Mouse (Mus musculus) liver, embryonic 15.5 days (tissue): ENCODE data around the gene Prr29. TPM values are rescaled to one million over a fixed set of nuclear protein-coding genes. Genes with fewer than 3 reads are reported as not detected.
"Not testable (repeated sequence)": the region's sequence is repeated elsewhere in the genome, so short reads cannot be mapped to it uniquely, and the experiment has no call there.

Experiments
- ATAC-seq: fragments of 200-750 bp; cut with Nextera tagmentation; 2 replicates; pipeline ENCODE4 v1.8.0; 2017; ENCODE audit warnings: moderate number of reproducible peaks, mild to moderate bottlenecking, moderate library complexity; ENCODE audit not compliant: insufficient read depth
- H3K27ac ChIP-seq: fragments of 300-500 bp; sonication (generic); replicated peaks from 2 replicates; pipeline ENCODE4 v1.5.1; 2015; ENCODE audit warnings: mild to moderate bottlenecking, inconsistent platforms
- H3K27me3 ChIP-seq: fragments of 300-500 bp; sonication (generic); 2 replicates; pipeline ENCODE4 v1.6.1; 2015; ENCODE audit warnings: mild to moderate bottlenecking, inconsistent platforms
- H3K36me3 ChIP-seq: fragments of 300-500 bp; sonication (generic); replicated peaks from 2 replicates; pipeline ENCODE4 v1.6.1; 2015; ENCODE audit warnings: moderate library complexity, mild to moderate bottlenecking, inconsistent platforms
- H3K4me1 ChIP-seq: fragments of 300-500 bp; sonication (generic); replicated peaks from 2 replicates; pipeline ENCODE4 v1.6.1; 2015; ENCODE audit warnings: inconsistent platforms
- H3K4me2 ChIP-seq: fragments of 300-500 bp; sonication (generic); 2 replicates; pipeline ENCODE4 v1.6.1; 2015; ENCODE audit warnings: moderate library complexity, mild to moderate bottlenecking, inconsistent platforms
- H3K4me3 ChIP-seq: fragments of 300-500 bp; sonication (generic); replicated peaks from 2 replicates; pipeline ENCODE4 v1.5.1; 2015; ENCODE audit warnings: mild to moderate bottlenecking, inconsistent platforms
- H3K9ac ChIP-seq: fragments of 300-500 bp; sonication (generic); 2 replicates; pipeline ENCODE4 v1.6.1; 2015; ENCODE audit warnings: moderate library complexity, mild to moderate bottlenecking, inconsistent platforms
- H3K9me3 ChIP-seq: fragments of 300-500 bp; sonication (generic); replicated peaks from 2 replicates; pipeline ENCODE4 v1.6.1; 2016; ENCODE audit warnings: inconsistent platforms
- WGBS: fragments of 180-500 bp; shearing (Covaris S2); methylation state at CpG from one replicate; pipeline ENCODE4 v1.1.7; 2015; ENCODE audit warnings: mixed read lengths; ENCODE audit not compliant: insufficient replicate concordance; 5-methylcytosine and 5-hydroxymethylcytosine counted together
- polyA plus RNA-seq: library from polyadenylated mRNA; unstranded; fragments of >200 nt; fragmentation: Nextera tagmentation; extraction: Ambion mirVana; gene quantifications from 2 replicates; pipeline ENCODE4 v1.2.1, GENCODE M21; 2015

The Prr29 gene
- polyA plus RNA-seq, 1 experiment from 2014 or later, result not detected

DNA sequence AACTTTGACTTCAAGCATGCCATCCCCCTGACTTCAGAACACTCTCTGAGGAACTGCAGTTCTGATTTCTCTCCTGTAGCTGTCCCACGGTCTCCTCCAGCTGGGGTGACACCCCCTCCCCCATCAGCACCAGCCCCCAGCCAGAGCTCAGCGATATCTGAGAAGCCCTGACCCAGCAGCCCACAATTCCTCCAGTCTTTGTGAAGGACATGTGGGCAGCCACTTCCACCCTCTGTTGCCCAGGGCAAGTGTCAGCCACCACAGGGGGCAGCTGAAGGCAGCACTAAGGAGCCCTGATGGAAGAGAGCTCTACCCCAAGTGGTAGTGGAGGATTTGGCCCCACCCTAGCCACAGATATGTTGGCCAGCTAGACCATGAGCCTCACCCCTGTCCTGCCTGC is 31.2 kb upstream of the Prr29 start:
- no peaks in the 10 kb centered on the region for H3K36me3 ChIP-seq
- peaks cover 7% of the 10 kb centered on the region for H3K4me1 ChIP-seq
- no peak overlapping the region for H3K4me2 ChIP-seq
- WGBS, result 16% methylated on average over 2 of the region's 2 CpGs
- no peak for ATAC-seq
- no peaks in the 10 kb centered on the region for H3K9me3 ChIP-seq
- no peak overlapping the region for H3K9ac ChIP-seq
- H3K27ac ChIP-seq, result no peak overlapping the region
- no peak overlapping the region for H3K4me3 ChIP-seq
- no peaks in the 10 kb centered on the region for H3K27me3 ChIP-seq

DNA sequence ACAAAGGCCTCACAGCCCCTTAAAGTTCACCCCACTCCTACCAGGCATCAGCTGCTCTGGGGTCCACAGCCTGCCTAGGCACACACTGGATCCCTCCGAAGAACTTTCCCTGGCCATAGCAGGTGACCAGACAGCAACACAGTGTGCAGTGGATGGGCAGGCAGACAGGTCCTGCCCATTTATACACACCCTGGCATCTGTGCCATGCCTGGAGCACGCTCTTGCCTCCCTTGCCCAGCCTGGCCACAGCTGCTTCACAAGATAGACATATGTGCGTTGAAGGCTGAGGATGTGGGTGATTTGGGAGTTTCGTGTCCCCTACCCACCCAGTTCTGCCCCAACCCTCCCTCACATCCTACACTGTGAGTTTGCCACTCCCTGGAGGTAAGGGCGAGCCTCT is 27.2 kb upstream of the Prr29 start:
- no peaks in the 10 kb centered on the region for H3K9me3 ChIP-seq
- 65% methylated on average over 5 of the region's 5 CpGs for WGBS
- no peaks in the 10 kb centered on the region for H3K4me1 ChIP-seq
- no peaks in the 10 kb centered on the region for H3K27me3 ChIP-seq
- no peak overlapping the region for H3K4me2 ChIP-seq
- H3K9ac ChIP-seq, result no peak overlapping the region
- no peak overlapping the region for H3K4me3 ChIP-seq
- ATAC-seq, result no peak
- H3K36me3 ChIP-seq, result no peaks in the 10 kb centered on the region
- H3K27ac ChIP-seq, result no peak overlapping the region

DNA sequence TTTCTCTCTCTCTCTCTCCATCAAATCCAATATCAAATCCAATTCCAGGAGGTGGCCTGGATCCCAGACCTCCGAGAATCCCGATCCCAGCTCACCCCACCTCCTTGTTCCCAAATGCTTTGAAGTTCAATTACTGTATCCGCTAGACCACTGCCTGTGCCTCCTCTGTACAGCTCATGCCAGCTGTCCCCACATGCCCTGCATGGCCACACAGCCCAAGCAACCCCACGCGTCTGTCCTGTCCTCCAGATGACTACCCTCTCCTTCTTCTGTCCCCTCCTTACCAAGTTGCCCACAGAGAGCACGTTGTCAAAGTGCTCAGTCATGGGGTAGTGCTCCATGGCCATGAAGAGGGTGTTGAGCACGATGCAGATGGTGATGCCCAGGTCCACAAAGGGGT is 26.4 kb upstream of the Prr29 start:
- Histone ChIP-seq H3K9me3 (no peaks in the 10 kb centered on the region), H3K4me3 (no peak overlapping the region), H3K4me2 (no peak overlapping the region), H3K36me3 (no peaks in the 10 kb centered on the region), H3K27me3 (no peaks in the 10 kb centered on the region), H3K27ac (no peak overlapping the region), H3K4me1 (no peaks in the 10 kb centered on the region), H3K9ac (no peak overlapping the region)
- WGBS, result 60% methylated on average over 7 of the region's 7 CpGs
- no peak for ATAC-seq

DNA sequence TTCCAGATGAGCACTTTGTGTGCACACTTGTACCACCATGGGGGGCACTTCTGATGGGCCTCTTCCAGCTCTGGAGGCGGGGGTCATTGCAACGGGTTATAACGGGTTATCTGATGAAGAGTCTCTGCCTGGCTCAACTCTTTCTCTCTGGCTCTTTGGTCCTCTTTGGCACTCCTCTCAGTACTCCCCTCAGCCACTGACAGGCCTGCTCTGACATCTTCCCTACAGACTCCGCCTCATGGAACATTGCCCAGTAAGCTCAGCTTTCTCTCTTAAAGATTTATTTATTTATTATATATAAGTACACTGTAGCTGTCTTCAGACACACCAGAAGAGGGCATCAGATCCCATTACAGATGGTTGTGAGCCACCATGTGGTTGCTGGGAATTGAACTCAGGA is 25.9 kb upstream of the Prr29 start:
- not testable (repeated sequence) for H3K27me3 ChIP-seq, H3K4me1 ChIP-seq, H3K27ac ChIP-seq, H3K4me3 ChIP-seq, H3K36me3 ChIP-seq, ATAC-seq, H3K4me2 ChIP-seq, H3K9ac ChIP-seq, H3K9me3 ChIP-seq
- 52% methylated on average over 4 of the region's 4 CpGs for WGBS

DNA sequence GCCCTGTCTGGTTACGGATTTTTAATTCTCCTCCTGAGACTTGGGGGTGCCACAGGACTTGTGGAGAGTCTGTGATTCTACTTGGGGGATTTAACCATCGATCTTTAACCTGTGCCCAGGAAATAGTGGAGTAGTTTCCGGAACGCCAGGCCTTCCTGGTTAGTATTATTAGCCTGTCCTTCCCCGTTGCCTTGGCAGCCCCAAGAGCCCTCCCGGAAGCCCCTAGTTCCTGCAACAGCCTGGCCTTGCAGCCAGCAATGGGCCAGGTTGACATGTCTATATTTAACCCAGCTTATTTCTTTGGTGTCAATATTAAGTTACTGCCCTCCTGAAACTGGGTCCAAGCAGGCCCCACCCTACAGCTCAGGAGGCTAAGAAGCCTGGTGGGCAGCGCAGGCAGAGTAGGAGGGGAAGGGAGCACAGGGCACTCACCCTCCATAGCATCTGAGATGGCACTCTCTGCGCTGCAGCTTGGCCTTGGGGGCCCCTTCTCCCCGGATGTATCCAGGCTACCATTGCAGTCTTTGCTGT is 24.2 kb upstream of the Prr29 start:
- Histone ChIP-seq H3K9me3 (no peaks in the 10 kb centered on the region), H3K27me3 (no peaks in the 10 kb centered on the region), H3K27ac (no peak overlapping the region), H3K4me3 (no peak overlapping the region), H3K9ac (no peak overlapping the region), H3K4me1 (no peaks in the 10 kb centered on the region), H3K36me3 (no peaks in the 10 kb centered on the region), H3K4me2 (no peak overlapping the region)
- ATAC-seq, result no peak
- WGBS, result 28% methylated on average over 9 of the region's 9 CpGs

DNA sequence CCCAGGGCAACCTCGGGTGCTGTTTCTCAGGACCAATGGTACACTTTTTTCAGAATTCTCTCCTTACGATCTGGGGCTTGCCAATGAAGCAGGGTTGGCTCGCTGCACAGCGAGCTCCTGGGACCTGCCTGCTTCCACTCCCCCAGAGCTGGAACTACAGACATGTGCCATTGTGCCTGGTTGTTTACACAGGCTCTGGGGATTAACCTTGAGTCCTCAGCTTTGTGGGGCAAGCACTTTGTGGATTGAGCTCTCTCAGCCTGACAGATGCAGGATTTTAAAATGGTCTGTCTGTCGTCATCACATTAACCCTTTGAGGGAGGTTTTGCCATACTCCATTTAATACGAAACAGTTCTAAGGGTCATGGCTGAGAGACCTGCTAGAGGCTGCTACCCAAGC is 20.4 kb upstream of the Prr29 start:
- 50% methylated on average over 6 of the region's 6 CpGs for WGBS
- ATAC-seq, result no peak
- Histone ChIP-seq H3K4me2 (no peak overlapping the region), H3K36me3 (no peaks in the 10 kb centered on the region), H3K9me3 (no peaks in the 10 kb centered on the region), H3K4me1 (no peaks in the 10 kb centered on the region), H3K9ac (no peak overlapping the region), H3K27me3 (no peaks in the 10 kb centered on the region; the same call in 1 of the 2 replicates), H3K27ac (no peak overlapping the region), H3K4me3 (no peak overlapping the region)

DNA sequence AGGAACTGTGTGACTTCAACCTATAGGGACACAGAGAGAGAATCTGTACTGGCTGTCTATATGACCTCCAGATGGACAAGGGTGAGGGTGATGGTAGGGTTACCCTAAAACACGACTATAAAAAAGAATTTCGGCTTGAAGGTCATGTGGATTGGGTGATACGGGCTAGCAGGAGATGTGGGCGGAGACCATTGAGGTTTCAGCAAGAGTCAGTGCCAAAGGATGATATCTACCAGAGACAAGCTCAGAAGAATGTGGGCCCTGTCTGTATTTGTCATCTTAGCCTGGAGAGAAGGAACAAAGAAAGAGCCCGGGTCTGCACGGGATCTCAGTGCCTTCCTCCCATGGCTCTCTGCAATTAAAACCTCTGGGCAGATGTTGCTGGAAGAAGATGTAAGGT is 15.5 kb upstream of the Prr29 start:
- H3K4me3 ChIP-seq, result no peak overlapping the region
- H3K9ac ChIP-seq, result no peak overlapping the region
- WGBS, result 59% methylated on average over 6 of the region's 6 CpGs
- H3K4me2 ChIP-seq, result no peak overlapping the region
- H3K27ac ChIP-seq, result no peak overlapping the region
- no peaks in the 10 kb centered on the region for H3K36me3 ChIP-seq
- no peaks in the 10 kb centered on the region for H3K4me1 ChIP-seq
- H3K9me3 ChIP-seq, result no peaks in the 10 kb centered on the region
- no peak for ATAC-seq
- no peaks in the 10 kb centered on the region; the same call in 1 of the 2 replicates for H3K27me3 ChIP-seq

DNA sequence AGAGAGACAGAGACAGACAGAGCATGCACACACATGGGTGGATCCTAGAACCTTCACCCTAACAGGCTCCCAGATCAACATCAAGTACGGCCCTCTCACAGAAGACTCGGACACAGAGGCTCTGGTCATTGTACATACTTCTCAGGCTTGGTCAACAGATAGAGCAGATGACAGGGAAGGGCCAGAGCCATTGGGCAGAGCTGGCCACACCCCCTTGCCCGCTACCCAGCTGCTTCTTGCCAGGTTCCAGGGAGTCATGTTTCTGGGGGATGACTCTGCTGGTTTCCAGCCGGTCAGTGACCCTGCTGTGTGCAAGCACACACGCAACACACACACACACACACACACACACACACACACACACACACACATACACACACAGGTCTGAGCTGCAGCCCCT is 14.4 kb upstream of the Prr29 start:
- no peaks in the 10 kb centered on the region; the same call in 1 of the 2 replicates for H3K27me3 ChIP-seq
- no peak for ATAC-seq

DNA sequence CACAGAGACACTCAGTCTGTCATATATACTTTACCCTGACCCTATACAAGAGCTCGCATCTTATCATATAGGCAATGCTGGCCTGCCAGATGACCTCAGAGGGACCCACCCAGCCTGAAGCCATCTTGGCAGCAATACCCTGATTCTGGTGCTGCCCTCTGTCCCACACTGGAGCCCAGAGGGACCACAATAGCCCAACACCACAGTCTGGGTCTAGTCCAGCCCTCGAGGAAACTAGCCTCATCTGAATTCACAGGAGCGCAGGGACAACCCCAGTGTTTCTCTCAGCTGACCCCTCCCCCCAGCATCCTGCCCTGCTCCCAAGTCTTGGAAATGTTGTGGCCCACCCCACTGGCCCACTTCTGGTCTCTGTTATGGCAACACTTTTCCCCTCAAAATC is 14.0 kb upstream of the Prr29 start:
- H3K4me1 ChIP-seq, result peaks cover 2% of the 10 kb centered on the region; the same call in 1 of the 2 replicates
- no peak for ATAC-seq
- H3K4me3 ChIP-seq, result no peak overlapping the region
- 53% methylated on average over 3 of the region's 3 CpGs for WGBS
- H3K9me3 ChIP-seq, result no peaks in the 10 kb centered on the region
- H3K27ac ChIP-seq, result no peak overlapping the region
- no peaks in the 10 kb centered on the region; the same call in 1 of the 2 replicates for H3K27me3 ChIP-seq
- H3K9ac ChIP-seq, result no peak overlapping the region
- no peak overlapping the region for H3K4me2 ChIP-seq
- no peaks in the 10 kb centered on the region for H3K36me3 ChIP-seq

More for the DNA sequence above, 14.4 kb upstream of the Prr29 start:
- Histone ChIP-seq H3K27ac (no peak overlapping the region), H3K9ac (no peak overlapping the region), H3K4me2 (no peak overlapping the region), H3K4me1 (peaks cover 2% of the 10 kb centered on the region; the same call in 1 of the 2 replicates), H3K36me3 (no peaks in the 10 kb centered on the region), H3K4me3 (no peak overlapping the region), H3K9me3 (no peaks in the 10 kb centered on the region)
- WGBS, result 69% methylated on average over 5 of the region's 5 CpGs

DNA sequence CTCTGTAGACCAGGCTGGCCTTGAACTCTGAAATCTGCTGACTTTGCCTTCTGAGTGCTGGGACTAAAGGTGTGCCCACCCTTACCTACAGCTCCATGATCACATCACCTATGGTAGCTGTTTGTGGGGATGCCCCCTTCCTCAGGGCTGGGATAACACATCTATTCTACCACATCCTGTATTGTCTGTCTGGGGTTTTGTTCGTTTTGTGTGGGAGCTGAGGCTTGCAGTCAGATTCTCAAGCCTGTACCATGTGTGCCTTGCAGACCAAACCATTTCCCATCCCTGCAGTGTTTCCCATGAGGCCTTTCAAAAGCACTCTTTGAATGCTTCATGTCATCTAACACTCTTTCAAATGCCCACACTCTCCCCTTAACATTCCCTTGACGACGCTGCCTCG is 13.3 kb upstream of the Prr29 start:
- 60% methylated on average over 4 of the region's 4 CpGs for WGBS
- no peaks in the 10 kb centered on the region for H3K9me3 ChIP-seq
- H3K27me3 ChIP-seq, result no peaks in the 10 kb centered on the region; the same call in 1 of the 2 replicates
- H3K36me3 ChIP-seq, result no peaks in the 10 kb centered on the region
- ATAC-seq, result no peak
- H3K27ac ChIP-seq, result no peak overlapping the region
- no peak overlapping the region for H3K4me2 ChIP-seq
- no peak overlapping the region for H3K9ac ChIP-seq
- peaks cover 2% of the 10 kb centered on the region; the same call in 1 of the 2 replicates for H3K4me1 ChIP-seq
- H3K4me3 ChIP-seq, result no peak overlapping the region

DNA sequence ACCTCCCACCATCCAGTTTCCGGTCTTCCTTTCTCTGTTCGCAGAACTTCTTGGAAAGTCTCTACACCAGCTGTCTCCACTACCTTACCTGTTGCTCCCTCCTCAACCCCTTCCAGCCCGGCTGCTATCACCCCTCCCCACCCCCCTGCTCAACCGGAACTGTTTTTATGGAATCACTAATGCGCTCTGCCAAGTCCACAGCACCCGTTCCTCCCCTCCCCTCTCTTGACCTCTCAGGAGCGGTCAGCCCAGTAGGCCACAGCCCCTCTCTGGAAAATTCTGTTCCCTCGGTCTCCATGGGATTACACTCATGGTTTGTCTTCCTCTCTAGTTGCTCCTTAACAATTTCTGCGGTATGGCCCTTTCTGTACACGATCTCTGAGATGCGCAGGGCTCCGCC is 12.1 kb upstream of the Prr29 start, which contains the start of gene Scn4a:
Gene Scn4a (minus strand): TSS at position 101 of the 400 bp plus-strand sequence.
- no peak within 1 kb of the TSS for H3K4me2 ChIP-seq
- H3K4me3 ChIP-seq, result no peak within 1 kb of the TSS
- H3K36me3 ChIP-seq, result no peaks in the 10 kb centered on the region
- 67% methylated on average over 12 of the region's 12 CpGs for WGBS
- no peaks in the 10 kb centered on the region for H3K9me3 ChIP-seq
- no peak for ATAC-seq
- H3K27me3 ChIP-seq, result no peaks in the 10 kb centered on the region
- no peak within 1 kb of the TSS for H3K9ac ChIP-seq
- peaks cover 2% of the 10 kb centered on the region; the same call in 1 of the 2 replicates for H3K4me1 ChIP-seq
- no peak within 1 kb of the TSS for H3K27ac ChIP-seq

DNA sequence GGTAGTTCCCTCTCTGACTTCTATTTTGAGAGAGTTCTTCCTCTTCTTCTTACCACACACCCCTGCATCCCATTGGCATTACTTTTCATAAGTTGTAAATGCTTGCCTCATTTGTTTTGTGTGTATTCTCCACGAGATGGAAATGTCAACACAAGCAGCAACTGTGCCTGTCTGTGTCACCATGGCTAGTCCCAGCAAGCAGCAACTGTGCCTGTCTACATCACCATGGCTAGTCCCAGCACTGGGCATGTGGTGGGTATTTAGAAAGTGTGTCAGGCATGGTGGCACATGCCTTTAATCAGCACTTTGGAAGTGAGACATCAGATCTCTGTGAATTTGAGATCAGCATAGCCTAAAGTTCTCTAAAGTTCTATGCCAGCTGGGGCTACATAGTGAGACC is 11.1 kb upstream of the Prr29 start:
- ATAC-seq, result no peak
- no peaks in the 10 kb centered on the region for H3K9me3 ChIP-seq
- peaks cover 2% of the 10 kb centered on the region; the same call in 1 of the 2 replicates for H3K4me1 ChIP-seq
- no peak overlapping the region for H3K4me2 ChIP-seq
- 17% methylated on average over 1 of the region's 1 CpGs for WGBS
- H3K27me3 ChIP-seq, result no peaks in the 10 kb centered on the region
- no peak overlapping the region for H3K4me3 ChIP-seq
- H3K36me3 ChIP-seq, result no peaks in the 10 kb centered on the region
- no peak overlapping the region for H3K9ac ChIP-seq
- H3K27ac ChIP-seq, result no peak overlapping the region
